Mouse (Mus musculus) erythroblast, embryonic 14.5 days (primary cell): ENCODE results near the gene Fcer1a. TPM values are rescaled to one million over a fixed set of nuclear protein-coding genes. Genes with fewer than 3 reads are reported as not detected.

ENCODE experiments used
- H3K27me3 ChIP-seq: 2 replicates; pipeline ENCODE4 v1.6.1; 2012; ENCODE audit warnings: inconsistent platforms; ENCODE audit not compliant: control insufficient read depth
- H3K36me3 ChIP-seq: 2 replicates; pipeline ENCODE4 v1.6.1; 2012; ENCODE audit warnings: mild to moderate bottlenecking, inconsistent platforms; ENCODE audit not compliant: control insufficient read depth
- H3K4me1 ChIP-seq: 2 replicates; pipeline ENCODE4 v1.6.1; 2012; ENCODE audit warnings: inconsistent platforms; ENCODE audit not compliant: control insufficient read depth
- H3K4me3 ChIP-seq: replicated peaks from 2 replicates; pipeline ENCODE3; 2012; ENCODE audit warnings: moderate library complexity, mild to moderate bottlenecking, inconsistent platforms
- H3K9me3 ChIP-seq: 2 replicates; pipeline ENCODE4 v1.6.1; 2012; ENCODE audit warnings: low read length, inconsistent platforms, mixed read lengths; ENCODE audit not compliant: control insufficient read depth
- GATA1 ChIP-seq: IDR thresholded peaks from 2 replicates; pipeline ENCODE4 v1.6.1; 2012; ENCODE audit warnings: low read length, inconsistent platforms, mixed read lengths
- TAL1 ChIP-seq: IDR thresholded peaks from 3 replicates; pipeline ENCODE4 v1.6.1; 2012; ENCODE audit warnings: low read length, inconsistent platforms, mixed read lengths
- polyA plus RNA-seq: library from polyadenylated mRNA; stranded (reverse); fragments of >175 nt; gene quantifications from 2 replicates; pipeline ENCODE4 v1.2.3, GENCODE M21; 2012

Fcer1a gene
- polyA plus RNA-seq, 1 experiment, result not detected

GRCm38 (mm10) chr1:173174154-173174842 is 52.7 kb downstream of the Fcer1a start:
- H3K27me3 ChIP-seq, result no peaks in the 10 kb centered on the region
- no peaks in the 10 kb centered on the region for H3K9me3 ChIP-seq
- no peak overlapping the region for H3K4me3 ChIP-seq
- TF ChIP-seq GATA1 (no peak), TAL1 (no peak)
- H3K4me1 ChIP-seq, result no peaks in the 10 kb centered on the region
- H3K36me3 ChIP-seq, result no peaks in the 10 kb centered on the region

Other genes starting within 250 kb of the Fcer1a start
- not detected in 2 replicates for gene Olfr1408, start 89.8 kb downstream of the Fcer1a start, polyA plus RNA-seq
- not detected in 2 replicates for gene Olfr1406, start 36.6 kb downstream of the Fcer1a start, polyA plus RNA-seq
- not detected in 2 replicates for gene Olfr218, start 29.4 kb downstream of the Fcer1a start, polyA plus RNA-seq
- not detected in 2 replicates for gene Olfr1404, start 14.8 kb downstream of the Fcer1a start, polyA plus RNA-seq
- not detected in 2 replicates for gene Olfr418, start 38.8 kb upstream of the Fcer1a start, polyA plus RNA-seq
- gene Mptx2, start 50.6 kb upstream of the Fcer1a start, polyA plus RNA-seq, result not detected in 2 replicates
- gene Ackr1, start 106.5 kb upstream of the Fcer1a start, polyA plus RNA-seq, result 1.0 and 1.7 TPM in 2 replicates
- gene Aim2, start 123.7 kb upstream of the Fcer1a start, polyA plus RNA-seq, result 0.06 TPM in 2 replicates
- gene Cadm3, start 140.5 kb upstream of the Fcer1a start, polyA plus RNA-seq, result 0.01 and 0.05 TPM in 2 replicates